Mouse (Mus musculus): ENCODE results near the gene Cfap61. TPM values are rescaled to one million over a fixed set of nuclear protein-coding genes. Genes with fewer than 3 reads are reported as not detected.

Cfap61 gene
- total and polyA plus RNA-seq, 2 experiments from 2014 or later, result 0.46 to 0.68 TPM

- Histone ChIP-seq H3K4me2 (ENCODE audit: low read depth, low read length) (no peak overlapping the region), H3K36me3 (replicated peaks; ENCODE audit: control insufficient read depth, insufficient read depth, low read length) (no peaks in the 10 kb centered on the region), H3K4me3 (ENCODE audit: low read depth, low read length) (no peak overlapping the region), H3K9ac (replicated peaks; ENCODE audit: low read depth, low read length) (no peak overlapping the region), H3K9me3 (replicated peaks; ENCODE audit: control insufficient read depth, low read length) (no peaks in the 10 kb centered on the region), H3K27ac (ENCODE audit: low read depth) (no peak overlapping the region), H3K4me1 (ENCODE audit: control insufficient read depth, insufficient read depth) (peaks cover 4% of the 10 kb centered on the region; the same call in 1 of the 2 replicates), H3K27me3 (ENCODE audit: control insufficient read depth, insufficient read depth, low read length) (no peaks in the 10 kb centered on the region)
- DNase-seq (ENCODE audit: low spot score), result no peak
- TF ChIP-seq CTCF (IDR thresholded peaks at IDR 0.05; ENCODE audit: low read depth) (no peak), EP300 (IDR thresholded peaks at IDR 0.05; ENCODE audit: low read depth) (no peak)
- no peak for ATAC-seq (ENCODE audit: insufficient read depth, low read depth)
- WGBS, result 63% methylated on average over 1 of the region's 1 CpGs
Observed at GRCm38 (mm10) chr2:146254387-146254786, 319.8 kb downstream of the Cfap61 start.

- Histone ChIP-seq H3K4me3 (ENCODE audit: low read depth, low read length) (no peak overlapping the region), H3K36me3 (replicated peaks; ENCODE audit: control insufficient read depth, insufficient read depth, low read length) (no peaks in the 10 kb centered on the region), H3K4me2 (ENCODE audit: low read depth, low read length) (no peak overlapping the region), H3K27me3 (ENCODE audit: control insufficient read depth, insufficient read depth, low read length) (no peaks in the 10 kb centered on the region), H3K9ac (replicated peaks; ENCODE audit: low read depth, low read length) (no peak overlapping the region), H3K4me1 (ENCODE audit: control insufficient read depth, insufficient read depth) (peaks cover 4% of the 10 kb centered on the region; the same call in 1 of the 2 replicates), H3K27ac (ENCODE audit: low read depth) (no peak overlapping the region), H3K9me3 (replicated peaks; ENCODE audit: control insufficient read depth, low read length) (no peaks in the 10 kb centered on the region)
- TF ChIP-seq CTCF (IDR thresholded peaks at IDR 0.05; ENCODE audit: low read depth), result no peak
- TF ChIP-seq EP300 (IDR thresholded peaks at IDR 0.05; ENCODE audit: low read depth), result no peak
- ATAC-seq (ENCODE audit: insufficient read depth, low read depth) (no peak), DNase-seq (ENCODE audit: low spot score) (no peak)
Observed at GRCm38 (mm10) chr2:146255636-146256035, 321.1 kb downstream of the Cfap61 start.

GRCm38 (mm10) chr2:146256321-146256875 is 321.8 kb downstream of the Cfap61 start:
- DNase-seq (ENCODE audit: low spot score) (peak; percentile 15), ATAC-seq (ENCODE audit: insufficient read depth, low read depth) (no peak)
- Histone ChIP-seq H3K4me2 (ENCODE audit: low read depth, low read length) (no peak overlapping the region), H3K9me3 (replicated peaks; ENCODE audit: control insufficient read depth, low read length) (no peaks in the 10 kb centered on the region), H3K4me3 (ENCODE audit: low read depth, low read length) (no peak overlapping the region), H3K4me1 (ENCODE audit: control insufficient read depth, insufficient read depth) (peaks cover 4% of the 10 kb centered on the region; the same call in 1 of the 2 replicates), H3K27me3 (ENCODE audit: control insufficient read depth, insufficient read depth, low read length) (no peaks in the 10 kb centered on the region), H3K36me3 (replicated peaks; ENCODE audit: control insufficient read depth, insufficient read depth, low read length) (no peaks in the 10 kb centered on the region), H3K9ac (replicated peaks; ENCODE audit: low read depth, low read length) (no peak overlapping the region), H3K27ac (ENCODE audit: low read depth) (no peak overlapping the region)
- WGBS, result 61% methylated on average over 3 of the region's 3 CpGs
- peak; percentile 46 for TF ChIP-seq CTCF (IDR thresholded peaks at IDR 0.05; ENCODE audit: low read depth)
- no peak for TF ChIP-seq EP300 (IDR thresholded peaks at IDR 0.05; ENCODE audit: low read depth)

- H3K27ac ChIP-seq (ENCODE audit: low read depth), result no peak overlapping the region
- no peak overlapping the region for H3K4me2 ChIP-seq (ENCODE audit: low read depth, low read length)
- peaks cover 4% of the 10 kb centered on the region; the same call in 1 of the 2 replicates for H3K4me1 ChIP-seq (ENCODE audit: control insufficient read depth, insufficient read depth)
- ATAC-seq (ENCODE audit: insufficient read depth, low read depth), result no peak
- DNase-seq (ENCODE audit: low spot score), result no peak
- H3K4me3 ChIP-seq (ENCODE audit: low read depth, low read length), result no peak overlapping the region
- H3K9me3 ChIP-seq (replicated peaks; ENCODE audit: control insufficient read depth, low read length), result no peaks in the 10 kb centered on the region
- no peak for TF ChIP-seq CTCF (IDR thresholded peaks at IDR 0.05; ENCODE audit: low read depth)
- no peak for TF ChIP-seq EP300 (IDR thresholded peaks at IDR 0.05; ENCODE audit: low read depth)
- H3K36me3 ChIP-seq (replicated peaks; ENCODE audit: control insufficient read depth, insufficient read depth, low read length), result no peaks in the 10 kb centered on the region
- 37% methylated on average over 3 of the region's 3 CpGs for WGBS
- H3K9ac ChIP-seq (replicated peaks; ENCODE audit: low read depth, low read length), result no peak overlapping the region
- no peaks in the 10 kb centered on the region for H3K27me3 ChIP-seq (ENCODE audit: control insufficient read depth, insufficient read depth, low read length)
Observed at GRCm38 (mm10) chr2:146257037-146257436, 322.5 kb downstream of the Cfap61 start.

- no peaks in the 10 kb centered on the region for H3K36me3 ChIP-seq (replicated peaks; ENCODE audit: control insufficient read depth, insufficient read depth, low read length)
- H3K27me3 ChIP-seq (ENCODE audit: control insufficient read depth, insufficient read depth, low read length), result no peaks in the 10 kb centered on the region
- no peak overlapping the region for H3K9ac ChIP-seq (replicated peaks; ENCODE audit: low read depth, low read length)
- H3K27ac ChIP-seq (ENCODE audit: low read depth), result no peak overlapping the region
- no peaks in the 10 kb centered on the region for H3K9me3 ChIP-seq (replicated peaks; ENCODE audit: control insufficient read depth, low read length)
- DNase-seq (ENCODE audit: low spot score), result no peak
- no peak overlapping the region for H3K4me2 ChIP-seq (ENCODE audit: low read depth, low read length)
- 86% methylated on average over 3 of the region's 3 CpGs for WGBS
- no peak overlapping the region for H3K4me3 ChIP-seq (ENCODE audit: low read depth, low read length)
- no peak for TF ChIP-seq CTCF (IDR thresholded peaks at IDR 0.05; ENCODE audit: low read depth)
- no peak for TF ChIP-seq EP300 (IDR thresholded peaks at IDR 0.05; ENCODE audit: low read depth)
- peaks cover 4% of the 10 kb centered on the region; the same call in 1 of the 2 replicates for H3K4me1 ChIP-seq (ENCODE audit: control insufficient read depth, insufficient read depth)
- no peak for ATAC-seq (ENCODE audit: insufficient read depth, low read depth)
Observed at GRCm38 (mm10) chr2:146257609-146258008, 323.0 kb downstream of the Cfap61 start.
